Mouse (Mus musculus): ENCODE measurements around the gene Dpy19l1.

DNA sequence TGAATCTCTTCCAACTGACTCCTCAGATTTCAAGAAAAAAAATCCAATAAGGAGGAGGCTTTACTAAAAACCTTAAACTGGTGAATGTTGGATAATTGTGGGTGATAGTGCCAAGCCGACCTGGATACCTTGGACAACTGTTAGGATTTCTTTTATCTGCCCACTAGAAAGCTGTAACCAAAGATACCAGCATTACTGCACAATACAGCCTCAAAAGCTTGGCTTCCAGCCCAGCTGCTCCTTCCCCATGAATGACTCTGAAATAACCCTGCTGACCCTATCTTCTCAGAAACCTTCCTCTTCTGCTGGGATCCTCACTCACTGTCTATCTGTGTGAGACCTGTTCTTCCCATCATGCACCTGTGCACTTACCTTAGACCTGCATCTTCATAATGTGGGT, 81.1 kb downstream of the Dpy19l1 start:
- no peak for TF ChIP-seq CTCF (IDR thresholded peaks at IDR 0.05; ENCODE audit: low read depth)
- no peak for TF ChIP-seq EP300 (IDR thresholded peaks at IDR 0.05; ENCODE audit: low read depth)
